ENCODE assay signal across 27 mouse cellular contexts in the genomic region with DNA sequence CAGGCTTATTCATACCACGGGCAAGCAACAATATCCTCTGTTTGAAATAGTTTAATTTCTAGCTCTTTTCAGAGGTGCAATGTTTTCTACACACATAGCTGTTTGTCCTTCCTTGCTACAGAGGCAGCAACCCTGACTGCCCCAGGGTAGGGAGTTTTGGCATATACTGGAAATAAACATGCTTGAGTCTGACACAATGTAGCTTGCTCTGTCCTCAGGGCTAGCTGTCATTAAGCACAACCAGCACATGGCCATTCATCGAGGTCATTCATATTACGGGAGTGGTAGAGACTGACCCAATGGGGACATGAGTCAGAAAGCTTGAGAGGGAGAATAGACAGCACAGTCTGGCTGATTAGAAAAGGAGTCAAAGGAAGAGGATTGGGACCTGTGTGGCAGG.
DNase-seq lines count a peak whose midpoint lies in the region; ATAC-seq lines count a peak whose summit lies in the region.
"Had no signal": no experiment of that assay in that cellular context is flagged by ENCODE, and none has a peak within 500 bp of the region (broad histone marks: within the 10 kb centered on the region; RNA-seq: fewer than 3 reads in every experiment).

No protein-coding gene starts in this region.

- no peaks in the 10 kb centered on the region for H3K9me3 ChIP-seq in heart, embryonic 12.5 days (replicated peaks)
- H3K9me3 ChIP-seq in kidney, embryonic 16.5 days (ENCODE audit: low read length), result no peaks in the 10 kb centered on the region
- H3K9me3 ChIP-seq: liver, embryonic 12.5 days; megakaryocyte, embryonic 14.5 days; midbrain, embryonic 12.5 days; neural tube, embryonic 12.5 days; stomach, embryonic 15.5 days had no signal

- H3K27me3 ChIP-seq in heart, embryonic 12.5 days (replicated peaks), result no peaks in the 10 kb centered on the region
- no peaks in the 10 kb centered on the region for H3K27me3 ChIP-seq in kidney, embryonic 16.5 days (ENCODE audit: insufficient read depth, low read length)
- H3K27me3 ChIP-seq: liver, embryonic 12.5 days; megakaryocyte, embryonic 14.5 days; midbrain, embryonic 12.5 days; neural tube, embryonic 12.5 days; stomach, embryonic 15.5 days had no signal

- H3K9ac ChIP-seq in heart, embryonic 12.5 days, result no peak overlapping the region
- H3K9ac ChIP-seq in kidney, embryonic 16.5 days (replicated peaks; ENCODE audit: low read length), result no peak overlapping the region
- H3K9ac ChIP-seq: liver, embryonic 12.5 days; liver, postnatal 0 days; midbrain, embryonic 12.5 days; neural tube, embryonic 12.5 days; stomach, embryonic 15.5 days had no signal

- no peak for ATAC-seq in heart, embryonic 12.5 days (ENCODE audit: insufficient number of reproducible peaks, low FRiP score)
- no peak for ATAC-seq in kidney, embryonic 16.5 days (ENCODE audit: low FRiP score, low TSS enrichment)
- ATAC-seq: forebrain, embryonic 14.5 days; hindbrain, embryonic 16.5 days; liver, embryonic 12.5 days; liver, postnatal 0 days had no signal

- DNase-seq in heart, adult 18-20 months, result peak; percentile 4 to 17
- peak; percentile 32 for DNase-seq in kidney, adult 9 months
- DNase-seq in Muller cell, postnatal 12 days (ENCODE audit: inconsistent ontology term), result peak; percentile 59
- peak; percentile 12 for DNase-seq in adrenal gland, postnatal 10 days
- DNase-seq in layer of hippocampus, postnatal 25 days (ENCODE audit: extremely low spot score in 1 of 2, low spot score in 1 of 2), result no peak
- DNase-seq in thymus, postnatal 36 days, result no peak
- DNase-seq: cerebellum, adult 8-10 months; cerebellum, postnatal 25 days; gastrocnemius, postnatal 25 days; heart, adult 11 months; heart, postnatal 14 days; layer of hippocampus, postnatal 36 days; left cerebral cortex, postnatal 4 days; liver, postnatal 0 days; lung, postnatal 4 days; thymus, postnatal 25 days had no signal

- H3K27ac ChIP-seq in heart, embryonic 12.5 days (ENCODE audit: poor library complexity, severe bottlenecking), result no peak overlapping the region
- no peak overlapping the region for H3K27ac ChIP-seq in kidney, embryonic 16.5 days (ENCODE audit: low read length)
- H3K27ac ChIP-seq: kidney, postnatal 0 days; liver, embryonic 12.5 days; midbrain, embryonic 12.5 days; neural tube, embryonic 12.5 days; stomach, embryonic 15.5 days had no signal

- no peak overlapping the region for H3K4me3 ChIP-seq in heart, embryonic 12.5 days
- no peak overlapping the region for H3K4me3 ChIP-seq in kidney, embryonic 16.5 days (ENCODE audit: low read length)
- H3K4me3 ChIP-seq: liver, embryonic 12.5 days; megakaryocyte, embryonic 14.5 days; midbrain, embryonic 12.5 days; myocyte; neural tube, embryonic 12.5 days; stomach, embryonic 15.5 days had no signal

- no peak overlapping the region for H3K4me2 ChIP-seq in heart, embryonic 12.5 days
- no peak overlapping the region for H3K4me2 ChIP-seq in kidney, embryonic 16.5 days (replicated peaks; ENCODE audit: low read depth, low read length)
- H3K4me2 ChIP-seq: liver, embryonic 12.5 days; midbrain, embryonic 12.5 days; neural tube, embryonic 12.5 days; stomach, embryonic 15.5 days had no signal

- 79% methylated on average over 3 of the region's 3 CpGs for WGBS in heart, embryonic 12.5 days
- WGBS in kidney, embryonic 16.5 days, result 82% methylated on average over 3 of the region's 3 CpGs

- H3K36me3 ChIP-seq in heart, embryonic 12.5 days, result no peaks in the 10 kb centered on the region
- H3K36me3 ChIP-seq in kidney, embryonic 16.5 days (ENCODE audit: insufficient read depth, low read length), result no peaks in the 10 kb centered on the region
- H3K36me3 ChIP-seq: liver, embryonic 12.5 days; midbrain, embryonic 12.5 days; neural tube, embryonic 12.5 days; stomach, embryonic 15.5 days had no signal

- H3K4me1 ChIP-seq in heart, embryonic 12.5 days (replicated peaks), result no peaks in the 10 kb centered on the region
- no peaks in the 10 kb centered on the region for H3K4me1 ChIP-seq in kidney, embryonic 16.5 days (ENCODE audit: insufficient read depth, low read length)
- H3K4me1 ChIP-seq: liver, embryonic 12.5 days; megakaryocyte, embryonic 14.5 days; midbrain, embryonic 12.5 days; neural tube, embryonic 12.5 days; stomach, embryonic 15.5 days had no signal

Comparison
In these comparisons a context has a peak if more than half of its experiments do, and no peak if none do; other contexts are left out.
1. DNase-seq: peak in heart, adult 18-20 months (2 of 2), kidney, adult 9 months (single experiment), Muller cell, postnatal 12 days (single experiment) and adrenal gland, postnatal 10 days (single experiment); none in layer of hippocampus, postnatal 25 days (0 of 2) and thymus, postnatal 36 days (0 of 2).